Mouse (Mus musculus) embryonic facial prominence, embryonic 14.5 days (tissue): ENCODE data around the gene Cybrd1. TPM values are rescaled to one million over a fixed set of nuclear protein-coding genes. Genes with fewer than 3 reads are reported as not detected.

Experiments
- ATAC-seq: fragments of 200-750 bp; cut with Nextera tagmentation; 2 replicates; pipeline ENCODE4 v1.8.0; 2017; ENCODE audit warnings: low read depth, moderate number of reproducible peaks, moderate TSS enrichment
- DNase-seq: peaks from one replicate; pipeline ENCODE4 v3.0.0-alpha.2; 2015; ENCODE audit warnings: low spot score
- H3K27ac ChIP-seq: fragments of 300-500 bp; sonication (generic); replicated peaks from 2 replicates; pipeline ENCODE4 v1.5.1; 2014; ENCODE audit warnings: low read depth, mild to moderate bottlenecking, low read length, moderate library complexity
- H3K27me3 ChIP-seq: fragments of 300-500 bp; sonication (generic); replicated peaks from 2 replicates; pipeline ENCODE4 v1.6.1; 2014; ENCODE audit warnings: low read length; ENCODE audit not compliant: control insufficient read depth, insufficient read depth
- H3K36me3 ChIP-seq: fragments of 300-500 bp; sonication (generic); 2 replicates; pipeline ENCODE4 v1.6.1; 2014; ENCODE audit warnings: low read length, mixed read lengths; ENCODE audit not compliant: control insufficient read depth, insufficient read depth
- H3K4me1 ChIP-seq: fragments of 300-500 bp; sonication (generic); 2 replicates; pipeline ENCODE4 v1.6.1; 2014; ENCODE audit warnings: antibody characterized with exemption, low read length; ENCODE audit not compliant: control insufficient read depth, insufficient read depth
- H3K4me2 ChIP-seq: fragments of 300-500 bp; sonication (generic); 2 replicates; pipeline ENCODE4 v1.6.1; 2014; ENCODE audit warnings: low read depth, mild to moderate bottlenecking, low read length, moderate library complexity, mixed read lengths
- H3K4me3 ChIP-seq: fragments of 300-500 bp; sonication (generic); 2 replicates; pipeline ENCODE4 v1.5.1; 2014; ENCODE audit warnings: low read depth, mild to moderate bottlenecking, low read length
- H3K9ac ChIP-seq: fragments of 300-500 bp; sonication (generic); 2 replicates; pipeline ENCODE4 v1.6.1; 2014; ENCODE audit warnings: low read depth, mild to moderate bottlenecking, low read length, moderate library complexity, mixed read lengths
- H3K9me3 ChIP-seq: fragments of 300-500 bp; sonication (generic); 2 replicates; pipeline ENCODE4 v1.6.1; 2016; ENCODE audit warnings: low read length; ENCODE audit not compliant: control insufficient read depth
- WGBS: fragments of 180-500 bp; shearing (Covaris S2); extraction: QIAGEN DNeasy Blood & Tissue Kit; methylation state at CpG from one replicate; pipeline ENCODE4 v1.1.7; 2014; 5-methylcytosine and 5-hydroxymethylcytosine counted together
- polyA plus RNA-seq: library from polyadenylated mRNA; unstranded; fragments of >200 nt; fragmentation: Nextera tagmentation; extraction: Ambion mirVana; gene quantifications from 2 replicates; pipeline ENCODE4 v1.2.1, GENCODE M21; 2014

Gene Cybrd1
- polyA plus RNA-seq, 1 experiment from 2014 or later, result 4.5 TPM

DNA sequence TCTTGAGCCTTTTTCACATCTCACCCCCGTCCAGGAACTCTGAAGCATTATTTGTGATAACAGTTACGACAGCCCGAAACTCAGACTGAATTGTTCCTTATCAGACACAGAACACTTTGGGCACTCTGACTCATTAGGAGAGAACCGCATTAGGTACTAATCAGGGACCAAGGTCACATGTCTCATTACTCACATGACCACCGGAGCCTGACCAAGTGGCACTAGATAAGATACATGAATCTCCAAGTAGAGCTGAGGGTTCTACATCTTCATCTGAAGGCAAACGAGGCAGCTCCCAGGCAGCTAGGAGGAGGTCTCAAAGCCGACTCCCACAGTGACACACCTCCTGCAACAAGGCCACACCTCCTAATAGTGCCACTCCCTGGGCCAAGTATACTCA, 21.6 kb upstream of the Cybrd1 start:
- Histone ChIP-seq H3K27me3 (no peaks in the 10 kb centered on the region), H3K4me1 (no peaks in the 10 kb centered on the region), H3K27ac (no peak overlapping the region), H3K9me3 (no peaks in the 10 kb centered on the region), H3K4me2 (no peak overlapping the region), H3K4me3 (no peak overlapping the region), H3K36me3 (peaks cover 24% of the 10 kb centered on the region), H3K9ac (no peak overlapping the region)
- WGBS, result 82% methylated on average over 7 of the region's 7 CpGs
- ATAC-seq (no peak), DNase-seq (no peak)

DNA sequence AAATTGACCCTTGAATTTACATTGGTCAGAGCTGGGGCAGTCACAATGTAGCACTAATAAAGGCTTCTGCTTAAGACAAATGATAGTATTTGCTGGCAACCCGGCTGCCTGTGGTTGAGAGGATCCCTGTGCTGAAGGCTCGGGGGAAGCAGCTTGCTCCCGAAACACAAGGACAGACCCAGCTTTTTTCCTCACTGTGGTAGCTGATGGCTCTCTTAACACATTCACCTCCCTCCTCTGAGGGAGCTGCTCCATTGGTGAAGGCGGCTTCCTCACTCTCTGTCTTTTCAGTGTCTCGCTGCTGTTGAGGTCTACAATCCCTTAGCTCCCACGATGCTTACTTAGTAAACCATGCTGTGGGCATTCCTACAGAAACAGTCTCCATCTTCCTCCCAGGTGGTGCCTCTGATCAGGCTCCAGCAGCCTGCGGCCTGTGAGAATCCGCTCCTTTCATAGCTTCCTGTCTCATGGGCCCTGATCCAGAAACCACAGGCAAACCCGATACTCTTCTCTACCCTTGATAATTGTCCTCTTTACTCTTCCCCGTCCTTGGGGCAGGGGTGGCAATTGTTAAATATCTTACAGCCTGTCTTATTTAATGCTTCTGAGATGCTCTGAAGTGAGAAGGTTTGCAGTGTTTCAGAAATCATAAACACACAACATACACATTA, 15.0 kb upstream of the Cybrd1 start:
- no peak overlapping the region for H3K4me3 ChIP-seq
- peak; percentile 49 for DNase-seq
- H3K9ac ChIP-seq, result no peak overlapping the region
- no peaks in the 10 kb centered on the region for H3K27me3 ChIP-seq
- H3K9me3 ChIP-seq, result no peaks in the 10 kb centered on the region
- peaks cover 6% of the 10 kb centered on the region; the same call in 1 of the 2 replicates for H3K36me3 ChIP-seq
- no peaks in the 10 kb centered on the region for H3K4me1 ChIP-seq
- no peak overlapping the region for H3K4me2 ChIP-seq
- 0 out of 2 replicates have a peak, but pooled peaks have one; percentile 60 for ATAC-seq
- WGBS, result 56% methylated on average over 10 of the region's 10 CpGs
- no peak overlapping the region for H3K27ac ChIP-seq

DNA sequence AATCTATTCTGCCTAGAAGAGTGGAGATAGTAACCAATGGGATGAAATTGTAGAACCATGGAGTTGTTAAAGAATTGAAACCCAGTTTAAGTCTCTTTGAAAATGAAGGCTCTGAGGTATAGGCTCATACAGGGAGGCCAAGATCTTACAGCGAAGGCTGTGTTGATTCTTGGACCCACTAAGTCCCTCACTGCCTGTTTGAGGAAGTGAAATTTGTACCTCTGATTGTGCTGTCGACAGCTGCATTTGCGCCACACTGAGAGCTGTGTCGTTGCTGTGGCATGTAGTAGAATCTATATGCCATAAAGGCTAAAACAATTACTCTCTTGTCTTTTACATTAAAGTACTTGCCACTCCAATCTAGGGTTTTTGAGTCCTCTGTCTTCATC, 14.4 kb upstream of the Cybrd1 start:
- H3K27me3 ChIP-seq, result no peaks in the 10 kb centered on the region
- DNase-seq (no peak), ATAC-seq (no peak)
- H3K9ac ChIP-seq, result no peak overlapping the region
- H3K36me3 ChIP-seq, result peaks cover 6% of the 10 kb centered on the region; the same call in 1 of the 2 replicates
- H3K4me3 ChIP-seq, result no peak overlapping the region
- H3K4me2 ChIP-seq, result no peak overlapping the region
- no peaks in the 10 kb centered on the region for H3K4me1 ChIP-seq
- WGBS, result 83% methylated on average over 4 of the region's 4 CpGs
- H3K27ac ChIP-seq, result no peak overlapping the region
- H3K9me3 ChIP-seq, result no peaks in the 10 kb centered on the region

DNA sequence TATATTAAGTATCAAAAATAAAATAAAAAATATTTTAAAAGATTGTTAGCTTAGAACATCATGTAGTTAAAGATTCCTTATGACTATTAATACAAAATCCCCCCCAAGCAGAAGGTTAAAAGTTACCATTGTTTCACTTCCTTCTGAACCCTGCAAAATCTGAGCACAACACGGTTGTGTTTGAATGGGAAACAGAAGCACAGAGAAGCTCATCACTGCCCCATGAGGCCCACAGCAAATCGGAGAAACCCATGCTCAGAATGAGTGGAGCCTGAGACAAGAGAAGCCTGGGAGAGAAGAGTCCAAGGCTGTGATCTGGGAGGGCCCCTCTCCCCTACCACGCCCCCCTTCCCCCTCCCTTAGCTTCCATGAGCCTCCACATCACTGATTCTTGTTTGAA, 13.0 kb upstream of the Cybrd1 start:
- Histone ChIP-seq H3K9ac (no peak overlapping the region), H3K4me1 (no peaks in the 10 kb centered on the region), H3K4me2 (no peak overlapping the region), H3K36me3 (no peaks in the 10 kb centered on the region), H3K27ac (no peak overlapping the region), H3K27me3 (no peaks in the 10 kb centered on the region), H3K9me3 (no peaks in the 10 kb centered on the region), H3K4me3 (no peak overlapping the region)
- DNase-seq, result no peak
- no peak for ATAC-seq
- 69% methylated on average over 3 of the region's 3 CpGs for WGBS

DNA sequence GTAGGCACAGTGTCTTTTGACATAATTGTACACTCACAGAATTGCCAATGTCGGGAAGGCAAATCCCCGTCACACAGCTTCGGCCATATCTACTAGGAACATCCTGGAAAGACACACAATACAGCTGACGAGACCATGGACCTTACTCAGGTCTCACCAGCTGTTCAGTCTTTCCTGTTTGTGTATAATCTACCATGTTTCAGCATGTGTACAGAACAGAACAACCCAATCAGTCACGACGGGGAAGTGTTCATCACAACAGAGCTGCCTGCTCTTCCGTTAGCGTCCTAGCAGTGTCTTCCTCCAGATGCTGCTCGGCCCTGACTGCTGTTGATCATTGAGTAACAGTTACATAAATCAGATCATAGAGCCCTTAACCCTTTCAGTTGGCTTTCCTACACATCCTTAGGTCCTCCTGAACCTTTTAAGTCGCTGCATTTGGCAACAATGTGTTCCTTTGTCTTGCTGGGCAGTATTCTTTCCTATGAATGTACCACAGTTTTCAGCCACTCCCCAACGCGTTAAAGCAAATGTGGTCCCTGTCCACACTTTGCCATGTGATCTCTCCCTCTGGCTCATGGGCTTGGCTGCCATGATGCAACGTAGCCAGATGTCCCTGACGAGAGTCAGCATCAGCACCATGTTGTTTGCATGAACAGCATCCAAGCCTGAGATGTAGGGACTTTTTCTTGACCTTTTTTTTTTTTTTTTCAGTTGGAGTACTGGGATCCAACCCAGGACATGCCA, 12.1 kb upstream of the Cybrd1 start:
- H3K4me1 ChIP-seq, result no peaks in the 10 kb centered on the region
- no peak overlapping the region for H3K27ac ChIP-seq
- H3K9me3 ChIP-seq, result no peaks in the 10 kb centered on the region
- no peaks in the 10 kb centered on the region for H3K27me3 ChIP-seq
- ATAC-seq (no peak), DNase-seq (no peak)
- no peak overlapping the region for H3K9ac ChIP-seq
- no peaks in the 10 kb centered on the region for H3K36me3 ChIP-seq
- H3K4me2 ChIP-seq, result no peak overlapping the region
- H3K4me3 ChIP-seq, result no peak overlapping the region
- WGBS, result 70% methylated on average over 14 of the region's 14 CpGs

DNA sequence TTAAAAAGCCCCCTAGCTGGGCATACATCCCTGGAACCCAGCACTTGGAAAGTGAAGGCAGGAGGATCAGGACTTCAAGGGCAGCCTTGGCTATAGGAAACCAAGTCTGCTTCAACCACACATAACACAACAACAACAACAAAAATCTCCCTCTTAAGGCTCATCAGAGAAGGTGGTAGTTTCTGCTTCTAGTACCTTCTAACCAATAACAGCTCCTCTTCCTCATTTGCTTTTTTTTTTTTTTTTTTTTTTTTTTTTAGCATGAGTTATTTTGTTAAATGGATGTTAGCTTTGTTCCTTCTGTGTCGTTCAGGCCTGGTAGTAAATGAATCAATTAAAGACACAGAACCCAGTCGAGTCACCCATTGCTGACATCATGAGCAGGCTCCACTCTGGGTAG, 10.5 kb upstream of the Cybrd1 start:
- Histone ChIP-seq H3K27me3 (no peaks in the 10 kb centered on the region), H3K4me3 (no peak overlapping the region), H3K27ac (no peak overlapping the region), H3K4me1 (no peaks in the 10 kb centered on the region), H3K9ac (no peak overlapping the region), H3K36me3 (no peaks in the 10 kb centered on the region), H3K4me2 (no peak overlapping the region), H3K9me3 (no peaks in the 10 kb centered on the region)
- 68% methylated on average over 2 of the region's 2 CpGs for WGBS
- DNase-seq, result no peak
- no peak for ATAC-seq

DNA sequence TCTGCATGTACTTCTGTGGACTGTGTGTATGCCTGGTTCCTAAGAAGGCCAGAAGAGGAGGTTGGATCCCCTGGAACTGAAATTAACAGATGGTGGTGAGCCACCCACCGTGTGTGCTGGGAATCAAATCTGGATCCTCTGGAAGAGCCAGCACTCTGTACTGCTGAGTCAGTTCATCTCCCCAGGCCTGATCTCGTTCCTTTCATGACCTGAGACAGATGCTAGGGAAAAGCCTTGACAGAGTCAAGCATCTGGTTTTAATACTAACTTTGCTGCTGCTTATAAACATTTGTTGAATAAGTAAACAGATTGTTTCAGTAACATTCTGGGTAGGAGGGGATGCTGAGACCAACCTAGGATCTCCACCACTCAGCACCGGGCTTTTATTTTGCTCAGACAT, 9.2 kb upstream of the Cybrd1 start:
- no peaks in the 10 kb centered on the region for H3K4me1 ChIP-seq
- H3K4me2 ChIP-seq, result no peak overlapping the region
- no peak overlapping the region for H3K4me3 ChIP-seq
- WGBS, result 40% methylated on average over 3 of the region's 3 CpGs
- no peak overlapping the region for H3K27ac ChIP-seq
- H3K36me3 ChIP-seq, result no peaks in the 10 kb centered on the region
- H3K27me3 ChIP-seq, result no peaks in the 10 kb centered on the region
- DNase-seq, result peak; percentile 48
- no peak overlapping the region for H3K9ac ChIP-seq
- 0 out of 2 replicates have a peak, but pooled peaks have one; percentile 26 for ATAC-seq
- H3K9me3 ChIP-seq, result no peaks in the 10 kb centered on the region

DNA sequence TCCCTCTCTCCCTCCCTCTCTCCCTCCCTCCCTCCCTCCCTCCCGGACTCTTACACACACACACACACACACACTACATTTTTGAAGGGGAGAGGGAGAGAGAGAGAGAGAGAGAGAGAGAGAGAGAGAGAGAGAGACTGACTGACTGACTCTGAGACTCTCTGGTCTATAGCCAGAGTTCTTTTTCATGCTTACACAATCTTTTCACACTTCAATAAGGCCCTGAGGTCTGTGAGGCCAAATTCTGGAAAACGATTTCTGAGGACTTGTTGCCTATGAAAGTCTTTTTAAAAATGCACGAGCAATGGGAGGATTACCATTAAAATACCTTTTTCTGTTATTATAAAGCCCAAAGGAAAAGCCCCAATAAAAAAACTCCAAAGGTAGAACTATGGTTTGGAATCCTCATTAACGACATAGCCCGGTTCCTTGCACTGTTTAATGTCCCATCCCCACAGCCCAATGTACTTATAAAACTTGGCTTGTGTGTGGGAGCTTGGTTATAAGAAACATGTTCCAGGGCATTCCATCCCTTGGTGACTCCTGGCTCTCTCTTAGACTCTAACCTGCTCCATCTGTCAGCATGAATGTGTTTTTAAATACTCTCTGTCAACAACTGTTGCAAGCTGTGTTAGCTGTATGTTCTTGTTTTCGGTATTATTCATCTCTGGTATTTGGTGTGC, 4.1 kb upstream of the Cybrd1 start:
- Histone ChIP-seq H3K9ac (no peak overlapping the region), H3K4me3 (no peak overlapping the region), H3K27me3 (no peaks in the 10 kb centered on the region), H3K9me3 (no peaks in the 10 kb centered on the region), H3K36me3 (no peaks in the 10 kb centered on the region), H3K4me2 (no peak overlapping the region), H3K27ac (no peak overlapping the region), H3K4me1 (peaks cover 9% of the 10 kb centered on the region; the same call in 1 of the 2 replicates)
- DNase-seq (peak; percentile 65), ATAC-seq (no peak)
- 56% methylated on average over 6 of the region's 6 CpGs for WGBS
